Mouse (Mus musculus) lung, postnatal 0 days (tissue): ENCODE results near the gene Ifne.

Source experiments
- CTCF ChIP-seq: IDR thresholded peaks from 2 replicates; pipeline ENCODE4 v1.5.1; 2016; ENCODE audit warnings: antibody characterized with exemption, mild to moderate bottlenecking
- EP300 ChIP-seq: IDR thresholded peaks from 2 replicates; pipeline ENCODE4 v1.6.1; 2016; ENCODE audit warnings: antibody characterized with exemption, mild to moderate bottlenecking, control low read depth

DNA sequence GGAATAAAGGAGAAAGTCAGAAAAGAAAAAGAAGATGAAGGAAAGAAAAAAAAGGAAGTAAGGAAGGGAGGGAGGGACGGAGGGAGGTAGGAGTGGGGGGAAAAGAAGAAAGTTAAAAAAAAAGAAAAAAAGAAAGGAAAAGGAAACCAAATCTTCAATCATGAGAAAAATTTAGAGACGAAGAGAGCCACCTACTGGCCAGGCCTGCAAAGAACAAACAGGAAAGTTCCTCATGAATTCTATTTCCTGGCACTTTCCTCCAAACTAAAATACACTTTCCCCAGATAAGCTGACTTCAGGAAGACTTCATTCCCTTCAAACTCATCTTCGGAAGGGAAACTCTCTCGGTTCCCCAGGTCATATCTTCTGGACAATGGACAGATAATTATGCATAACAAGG is 49.5 kb downstream of the Ifne start:
- TF ChIP-seq EP300: no peak
- peak; percentile 54 for TF ChIP-seq CTCF
